Mouse (Mus musculus) left cerebral cortex, adult 2 months (tissue): Measurements from ENCODE around the gene Slc4a1. TPM values are rescaled to one million over a fixed set of nuclear protein-coding genes. Genes with fewer than 3 reads are reported as not detected.

ENCODE experiments used
- DNase-seq, 2 experiments: peaks; one replicate each; pipeline ENCODE4 v3.0.0; 2021 to 2022; ENCODE audit warnings: low spot score in 2 of 2, mixed read lengths in 1 of 2; ENCODE audit errors: extremely low spot score in 1 of 2
- H3K27ac ChIP-seq: fragments of 200-600 bp; 2 replicates; pipeline ENCODE4 v1.8.1; 2022
- H3K4me3 ChIP-seq: fragments of 200-600 bp; 2 replicates; pipeline ENCODE4 v1.8.1; 2022
- CTCF ChIP-seq: fragments of 200-600 bp; IDR thresholded peaks from 2 replicates; pipeline ENCODE4 v1.8.1; 2022; ENCODE audit warnings: antibody characterized with exemption, mild to moderate bottlenecking, moderate library complexity
- intact Hi-C: fragments of 180-260 bp; cut with DNase I; formaldehyde crosslinking; loops from one replicate; pipeline ENCODE4 v1.15.1; 2025
- total RNA-seq, 2 experiments: library from RNA; stranded (reverse); gene quantifications; 2 replicates each; pipeline ENCODE4 v1.2.3; 2021

The Slc4a1 gene
- total RNA-seq, 2 experiments from 2014 or later = 0.16 to 0.43 TPM

DNA sequence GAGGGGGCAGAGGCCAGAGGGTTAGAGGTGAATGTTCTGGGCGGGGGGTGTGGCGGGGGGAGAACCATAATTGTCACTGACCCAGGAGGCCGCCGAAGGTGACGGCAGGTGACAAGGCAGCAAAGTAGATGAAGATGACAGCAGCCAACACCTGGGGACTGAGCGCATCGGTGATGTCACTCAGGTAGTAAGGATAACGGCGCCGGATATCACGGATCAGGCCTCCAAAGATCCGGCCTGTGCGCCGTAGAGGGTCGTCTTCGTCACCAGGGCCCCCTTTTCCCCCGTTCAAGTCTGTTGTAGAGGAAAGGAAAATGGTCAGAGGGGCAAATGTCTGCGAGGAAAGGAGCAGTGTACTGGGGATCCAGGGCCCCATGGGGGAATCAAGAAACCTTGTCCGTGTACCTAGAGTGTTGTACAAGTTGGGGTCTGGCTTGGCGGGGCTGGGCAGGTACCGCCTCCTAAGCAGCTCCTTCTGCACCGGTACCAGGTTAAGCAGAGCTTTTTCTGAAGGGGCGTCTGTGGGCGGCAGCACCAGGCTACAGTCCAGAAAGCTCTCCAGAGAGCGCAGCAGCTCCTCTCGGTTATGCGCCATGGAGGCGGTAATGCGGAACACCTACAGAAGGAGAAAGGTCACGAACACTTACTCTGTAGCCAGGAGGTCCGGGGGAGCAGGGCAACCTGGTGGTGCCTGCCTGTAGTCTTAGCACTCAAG is 9.2 kb downstream of the Slc4a1 start:
- Histone ChIP-seq H3K4me3 (no peak overlapping the region), H3K27ac (no peak overlapping the region)
- intact Hi-C loops = no loop called here
- TF ChIP-seq CTCF = no peak
- peak; percentile 11 to 28 for DNase-seq

DNA sequence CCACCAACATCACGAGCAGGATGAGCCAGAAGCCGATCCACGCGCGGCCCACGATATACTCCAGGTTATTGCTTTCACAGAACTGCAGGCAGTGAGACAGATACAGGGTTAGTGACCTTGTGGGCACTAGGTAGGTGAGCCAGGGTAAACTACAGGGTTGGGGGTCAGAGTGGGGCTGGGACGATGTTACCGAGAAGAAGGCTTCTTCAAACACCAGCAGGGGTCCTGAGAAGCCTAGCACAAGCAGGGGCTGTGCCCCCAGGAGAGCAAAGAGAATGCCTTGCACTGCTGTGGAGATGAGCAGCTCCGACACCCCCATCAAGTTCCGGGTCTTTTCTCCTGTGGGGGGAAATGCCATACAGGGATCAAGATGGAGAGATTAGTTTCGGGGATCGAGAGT is 9.8 kb downstream of the Slc4a1 start:
- no peak for DNase-seq
- no peak overlapping the region for H3K27ac ChIP-seq
- no peak overlapping the region for H3K4me3 ChIP-seq
- no peak for TF ChIP-seq CTCF
- intact Hi-C loops = no loop called here

DNA sequence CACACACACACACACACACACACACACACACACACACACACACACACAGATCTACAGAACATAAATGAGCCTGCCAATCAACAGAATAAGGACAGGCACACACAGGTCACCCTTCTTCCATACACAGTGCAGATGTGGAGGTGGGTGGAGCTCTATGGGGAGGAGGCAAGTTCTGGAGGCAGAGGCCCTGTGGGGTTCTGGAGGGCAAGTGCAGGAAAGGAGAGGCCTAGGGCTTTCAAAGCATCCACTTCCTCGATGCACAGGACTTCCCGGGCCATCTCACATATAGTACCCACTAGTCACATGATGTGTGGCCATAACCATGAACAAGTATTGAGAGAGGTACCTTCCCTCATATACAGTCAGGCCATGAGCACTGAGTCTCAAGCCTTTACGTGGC is 10.5 kb downstream of the Slc4a1 start:
- intact Hi-C loops = no loop called here
- H3K27ac ChIP-seq = no peak overlapping the region
- no peak overlapping the region for H3K4me3 ChIP-seq
- TF ChIP-seq CTCF = no peak
- no peak for DNase-seq

DNA sequence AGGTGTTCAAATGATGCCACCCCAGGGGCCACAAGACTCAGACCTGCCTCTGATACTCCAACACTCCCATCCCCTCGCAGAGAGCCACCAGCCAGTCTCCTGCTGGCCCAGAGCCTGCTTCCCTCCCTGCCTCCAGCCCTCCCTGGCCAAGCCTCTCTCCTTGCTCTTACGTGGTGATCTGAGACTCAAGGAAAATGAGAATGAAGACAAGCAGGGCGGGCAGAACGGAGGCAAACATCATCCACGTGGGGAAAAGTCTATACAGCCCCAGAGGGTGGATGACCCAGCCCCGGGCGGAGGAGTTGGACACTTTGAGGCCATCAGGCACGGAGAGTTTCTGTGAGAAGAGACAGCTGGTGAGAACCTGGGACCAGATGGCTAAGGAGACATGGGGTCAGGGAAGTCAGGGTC is 13.0 kb downstream of the Slc4a1 start:
- DNase-seq = no peak
- TF ChIP-seq CTCF = no peak
- no peak overlapping the region for H3K27ac ChIP-seq
- no peak overlapping the region for H3K4me3 ChIP-seq
- intact Hi-C loops = no loop called here

DNA sequence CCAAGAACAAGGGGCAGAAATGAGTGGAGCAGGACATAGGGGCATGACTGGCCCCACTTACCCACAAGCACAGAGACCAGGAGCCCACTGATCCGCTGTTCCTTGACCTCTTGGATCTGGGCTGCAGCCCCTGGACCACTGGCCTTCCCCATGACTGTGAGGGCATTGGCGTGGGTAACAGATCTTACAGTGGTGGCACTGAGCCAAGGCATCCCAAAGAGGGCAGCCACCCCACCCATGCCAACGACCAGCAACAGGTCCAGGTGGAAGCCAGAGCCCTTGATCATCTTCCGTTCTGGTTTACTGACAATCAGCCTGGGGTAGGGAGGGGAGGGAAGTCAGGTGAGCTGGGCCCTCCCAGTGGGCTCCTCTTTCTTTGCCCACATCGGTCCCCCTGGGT is 13.6 kb downstream of the Slc4a1 start:
- no peak overlapping the region for H3K27ac ChIP-seq
- no peak for DNase-seq
- no peak overlapping the region for H3K4me3 ChIP-seq
- no peak for TF ChIP-seq CTCF
- intact Hi-C loops = no loop called here

DNA sequence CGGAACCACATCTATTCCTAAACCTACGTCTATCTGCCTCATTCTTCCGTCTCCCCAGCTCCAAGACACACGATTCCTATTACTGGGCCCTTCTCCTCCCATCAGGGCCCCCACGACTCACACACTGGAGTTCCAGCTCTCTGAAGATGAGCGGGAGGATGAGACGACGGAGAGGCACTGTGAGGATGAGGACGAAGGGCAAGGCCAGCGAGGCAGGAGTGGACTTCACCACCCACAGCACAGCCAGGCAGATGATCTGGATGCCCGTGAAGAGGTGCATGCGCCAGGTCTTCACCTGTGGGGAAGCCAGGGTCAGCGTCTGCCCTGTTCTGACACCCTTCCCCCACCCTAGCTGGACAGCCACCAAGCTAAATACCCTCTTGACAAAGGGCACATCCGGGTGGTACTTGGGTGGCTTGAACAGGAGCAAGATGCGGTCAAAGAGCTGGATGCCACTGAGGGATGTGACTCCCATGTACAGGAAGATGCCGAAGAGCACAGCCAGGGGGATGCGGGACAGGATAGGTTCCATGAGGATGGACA is 15.0 kb downstream of the Slc4a1 start:
- Histone ChIP-seq H3K27ac (no peak overlapping the region), H3K4me3 (no peak overlapping the region)
- TF ChIP-seq CTCF = no peak
- DNase-seq = no peak
- intact Hi-C loops = no loop called here

DNA sequence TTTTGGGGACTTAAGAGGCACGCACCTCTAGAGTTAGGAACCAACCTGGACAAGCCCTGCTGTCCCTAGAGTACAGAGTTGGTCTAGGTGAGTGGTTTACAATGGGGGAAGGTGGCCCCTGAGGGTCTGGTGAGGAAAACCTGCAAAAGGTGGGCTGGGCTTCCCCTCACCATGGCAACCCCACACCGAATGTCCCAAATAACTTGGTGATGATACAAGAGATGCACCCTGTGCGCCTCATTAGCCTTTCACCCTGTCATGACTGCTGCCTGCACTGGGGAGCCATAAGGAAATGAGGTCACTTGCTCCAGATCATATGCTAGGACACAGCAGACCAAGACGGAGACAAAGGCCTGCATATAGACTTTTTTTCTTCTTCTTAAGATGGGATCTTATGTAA is 15.6 kb downstream of the Slc4a1 start:
- H3K27ac ChIP-seq = no peak overlapping the region
- H3K4me3 ChIP-seq = no peak overlapping the region
- intact Hi-C loops = no loop called here
- DNase-seq = no peak
- TF ChIP-seq CTCF = no peak

DNA sequence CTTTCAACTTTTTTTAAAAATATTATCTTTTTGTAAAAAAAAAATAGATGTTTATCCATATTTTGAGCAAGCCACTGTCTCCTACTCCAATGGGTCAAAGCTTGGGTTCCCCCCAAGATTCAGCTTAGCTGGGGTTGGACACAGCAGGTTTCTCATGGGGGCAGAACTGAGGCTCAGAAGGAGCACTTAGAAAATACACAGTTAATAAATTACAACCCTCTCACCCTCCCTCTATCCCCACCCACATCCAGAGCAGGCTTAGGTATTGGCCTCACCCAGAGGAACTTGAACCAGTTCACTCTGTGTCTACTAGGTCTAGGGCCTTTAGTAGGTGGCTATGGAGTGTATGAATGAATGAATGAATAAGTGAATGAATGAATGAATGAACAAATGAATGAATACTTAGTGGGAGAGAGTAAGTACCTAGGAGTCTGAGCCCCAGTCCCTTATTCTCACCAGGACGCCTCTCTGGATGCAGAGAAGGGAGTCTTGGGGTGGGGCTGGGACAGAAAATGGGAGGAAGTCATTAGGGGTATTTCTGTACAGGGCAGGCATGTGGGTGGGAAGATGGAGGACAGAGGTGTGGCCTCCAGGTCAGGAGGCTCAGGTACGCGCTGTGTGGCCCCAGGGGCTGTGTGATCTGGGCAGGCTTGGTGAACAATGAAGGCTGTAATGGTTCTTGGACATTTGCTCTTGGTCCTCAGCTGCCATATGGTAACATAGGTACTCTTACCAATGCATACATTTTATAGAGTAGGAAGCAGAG is 16.6 kb downstream of the Slc4a1 start:
- no peak overlapping the region for H3K4me3 ChIP-seq
- no peak overlapping the region for H3K27ac ChIP-seq
- intact Hi-C loops = no loop called here
- no peak for DNase-seq
- TF ChIP-seq CTCF = no peak

DNA sequence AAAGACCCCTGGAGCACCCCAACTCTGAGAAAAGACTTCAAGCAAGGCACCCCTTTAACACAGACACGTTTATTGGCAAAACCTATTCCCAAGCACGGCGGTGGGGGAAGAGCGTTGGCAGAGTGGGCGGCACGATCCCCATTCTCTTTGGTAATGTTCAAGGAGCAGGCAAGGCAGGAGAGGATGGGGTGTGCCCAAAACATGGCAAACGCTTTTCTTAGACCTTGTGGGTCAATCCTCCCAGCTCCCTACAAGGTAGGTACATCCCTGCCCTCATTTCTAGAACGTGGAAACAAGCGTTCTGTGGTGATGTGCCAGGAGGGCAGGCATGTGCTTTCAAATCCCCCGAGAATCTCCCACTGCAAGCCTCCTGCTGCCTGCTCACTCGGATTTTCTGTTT is 17.2 kb downstream of the Slc4a1 start:
- no peak overlapping the region for H3K27ac ChIP-seq
- H3K4me3 ChIP-seq = no peak overlapping the region
- DNase-seq = no peak
- intact Hi-C loops = no loop called here
- TF ChIP-seq CTCF = no peak

DNA sequence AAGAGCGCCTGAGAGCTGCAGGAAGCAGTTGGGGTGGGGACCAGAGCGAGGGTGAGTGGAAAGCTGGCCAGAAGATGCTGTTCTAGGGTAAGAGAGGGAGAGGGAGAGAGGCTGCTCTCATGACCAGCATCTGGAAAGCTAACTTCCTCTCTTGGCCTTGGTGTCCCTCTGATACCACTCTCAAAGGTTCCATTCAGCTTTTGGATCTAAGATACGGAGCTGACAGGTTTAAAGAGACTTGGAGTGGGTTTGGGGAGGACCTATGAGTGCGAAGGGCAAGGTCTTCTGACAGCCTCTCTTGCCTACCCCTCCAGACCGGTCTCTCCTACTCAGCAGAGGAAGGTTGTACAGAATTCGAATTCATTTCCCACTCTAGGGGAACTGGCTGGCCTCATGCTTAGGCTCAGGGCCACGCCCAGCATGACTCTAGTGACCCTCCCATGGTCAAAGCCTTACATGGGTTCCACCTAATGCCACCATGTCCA is 17.9 kb downstream of the Slc4a1 start:
- no peak overlapping the region for H3K27ac ChIP-seq

DNA sequence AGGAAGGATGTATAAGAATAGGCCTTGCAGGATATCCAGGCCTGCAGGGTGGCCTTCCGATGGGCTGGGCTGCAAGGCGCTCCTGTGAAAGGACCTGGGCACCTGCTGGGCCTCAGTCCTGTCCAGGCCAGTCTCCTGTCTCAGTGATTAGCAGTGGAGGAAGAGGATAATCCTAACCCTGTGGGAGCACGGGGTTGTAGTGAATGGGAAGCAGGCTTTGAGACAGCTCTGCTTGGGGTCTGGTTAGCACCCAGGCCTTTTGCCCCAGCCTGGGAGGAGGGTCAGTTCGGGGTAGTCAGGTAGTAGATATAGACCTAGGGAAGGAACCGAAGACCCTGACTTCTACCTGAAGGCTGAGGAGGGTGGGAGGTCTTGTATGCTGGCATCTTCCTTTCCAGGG is 18.3 kb downstream of the Slc4a1 start:
- H3K27ac ChIP-seq = no peak overlapping the region
- no peak for TF ChIP-seq CTCF
- H3K4me3 ChIP-seq = no peak overlapping the region
- DNase-seq = no peak
- intact Hi-C loops = no loop called here

More for the DNA sequence above, 17.9 kb downstream of the Slc4a1 start:
- no peak for TF ChIP-seq CTCF
- H3K4me3 ChIP-seq = no peak overlapping the region
- no peak for DNase-seq
- intact Hi-C loops = no loop called here

DNA sequence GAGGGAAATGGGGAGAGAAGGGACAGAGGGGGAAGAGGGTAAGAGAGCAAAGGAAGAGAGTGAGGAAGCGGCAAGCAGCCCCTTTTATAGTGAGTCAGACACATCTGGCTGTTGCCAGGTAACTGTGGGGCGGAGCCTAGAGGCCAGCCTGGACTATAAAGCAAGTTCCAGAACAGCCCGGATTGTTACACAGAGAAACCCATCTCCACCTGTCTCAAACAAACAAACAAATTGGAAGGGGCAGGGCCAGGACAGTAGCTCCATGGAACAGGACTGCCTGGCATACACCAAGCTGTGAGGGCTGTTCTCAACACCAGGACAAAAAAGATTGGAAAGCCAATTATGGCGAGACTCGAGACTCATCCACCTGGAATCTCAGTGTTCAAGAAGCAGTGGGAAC is 19.1 kb downstream of the Slc4a1 start:
- TF ChIP-seq CTCF = no peak
- H3K27ac ChIP-seq = no peak overlapping the region
- intact Hi-C loops = no loop called here
- no peak for DNase-seq
- no peak overlapping the region for H3K4me3 ChIP-seq

DNA sequence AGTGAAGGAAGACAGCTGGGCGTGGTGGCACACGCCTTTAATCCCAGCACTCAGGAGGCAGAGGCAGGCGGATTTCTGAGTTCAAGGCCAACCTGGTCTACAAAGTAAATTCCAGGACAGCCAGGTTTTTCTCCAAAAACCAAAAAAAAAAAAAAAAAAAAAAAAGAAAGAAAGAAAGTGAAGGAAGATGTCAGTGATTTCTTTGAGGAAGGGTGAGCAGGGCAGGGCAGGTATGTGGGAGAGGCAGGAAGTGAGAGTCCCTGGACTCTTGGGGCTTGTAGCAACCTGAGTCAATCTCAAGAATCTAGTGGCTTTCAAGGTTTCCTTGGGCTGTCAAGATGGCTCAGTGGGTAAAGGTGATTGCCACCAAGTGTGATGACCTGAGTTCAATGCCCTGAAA is 21.5 kb downstream of the Slc4a1 start:
- no peak for DNase-seq
- no peak for TF ChIP-seq CTCF
- intact Hi-C loops = loop anchor here (1.0 kb wide), 1 partner anchor 26 kb away; no protein-coding TSS in a partner anchor
- Histone ChIP-seq H3K4me3 (no peak overlapping the region), H3K27ac (no peak overlapping the region)
